Mouse (Mus musculus): ENCODE measurements around the gene Ttc34. TPM values are rescaled to one million over a fixed set of nuclear protein-coding genes. Genes with fewer than 3 reads are reported as not detected.

Gene Ttc34
- polyA plus RNA-seq, 1 experiment from 2014 or later: 0.10 TPM

DNA sequence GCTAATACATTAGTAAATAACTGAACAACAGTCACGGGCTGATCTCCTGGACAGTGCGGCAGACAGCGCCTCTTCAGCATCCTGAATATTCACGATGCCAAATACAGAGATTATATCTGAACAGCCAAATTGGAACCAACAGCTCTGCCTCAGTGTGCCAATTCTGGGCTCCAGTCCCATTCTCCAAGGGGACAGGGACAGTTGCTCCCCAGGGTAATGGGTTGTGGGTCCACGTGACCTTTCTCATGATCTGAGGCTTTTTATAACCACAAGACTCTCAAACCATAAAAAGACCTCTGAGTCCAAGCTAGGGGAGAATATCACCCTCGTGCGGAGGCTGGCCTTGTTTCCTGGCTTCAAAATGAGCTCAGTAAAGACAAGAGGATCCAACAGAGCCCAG, 10.1 kb upstream of the Ttc34 start:
- Histone ChIP-seq H3K4me3 (ENCODE audit: low read depth, low read length) (no peak overlapping the region), H3K36me3 (ENCODE audit: control insufficient read depth, insufficient read depth, low read length) (no peaks in the 10 kb centered on the region), H3K9me3 (ENCODE audit: control insufficient read depth, low read length) (no peaks in the 10 kb centered on the region), H3K9ac (ENCODE audit: low read depth, low read length) (no peak overlapping the region), H3K27me3 (replicated peaks; ENCODE audit: control insufficient read depth, insufficient read depth, low read length) (no peaks in the 10 kb centered on the region), H3K4me1 (replicated peaks; ENCODE audit: control insufficient read depth, insufficient read depth, low read length) (no peaks in the 10 kb centered on the region), H3K27ac (ENCODE audit: low read depth, low read length) (no peak overlapping the region), H3K4me2 (no peak overlapping the region)
- no peak for DNase-seq (ENCODE audit: low spot score)
- ATAC-seq (replicated peaks; ENCODE audit: low FRiP score): no peak
- WGBS: 75% methylated on average over 7 of the region's 7 CpGs

- Histone ChIP-seq H3K9ac (ENCODE audit: low read depth, low read length) (no peak overlapping the region), H3K36me3 (ENCODE audit: control insufficient read depth, insufficient read depth, low read length) (no peaks in the 10 kb centered on the region), H3K27ac (ENCODE audit: low read depth, low read length) (no peak overlapping the region), H3K9me3 (ENCODE audit: control insufficient read depth, low read length) (no peaks in the 10 kb centered on the region), H3K4me3 (ENCODE audit: low read depth, low read length) (no peak overlapping the region), H3K4me1 (replicated peaks; ENCODE audit: control insufficient read depth, insufficient read depth, low read length) (no peaks in the 10 kb centered on the region), H3K27me3 (replicated peaks; ENCODE audit: control insufficient read depth, insufficient read depth, low read length) (no peaks in the 10 kb centered on the region), H3K4me2 (no peak overlapping the region)
- DNase-seq (ENCODE audit: low spot score): no peak
- WGBS: 58% methylated on average over 10 of the region's 10 CpGs
- ATAC-seq (replicated peaks; ENCODE audit: low FRiP score): no peak
These were observed 9.2 kb upstream of the Ttc34 start for GRCm38 (mm10) chr4:154827861-154828610.

GRCm38 (mm10) chr4:154831915-154832573, 5.2 kb upstream of the Ttc34 start:
- no peaks in the 10 kb centered on the region for H3K36me3 ChIP-seq (ENCODE audit: control insufficient read depth, insufficient read depth, low read length)

GRCm38 (mm10) chr4:154836183-154836915, 910 bp upstream of the Ttc34 start:
- no peak overlapping the region for H3K9ac ChIP-seq (ENCODE audit: low read depth, low read length)
- H3K4me3 ChIP-seq (ENCODE audit: low read depth, low read length): no peak overlapping the region
- no peaks in the 10 kb centered on the region for H3K4me1 ChIP-seq (replicated peaks; ENCODE audit: control insufficient read depth, insufficient read depth, low read length)
- H3K36me3 ChIP-seq (ENCODE audit: control insufficient read depth, insufficient read depth, low read length): no peaks in the 10 kb centered on the region
- 71% methylated on average over 7 of the region's 7 CpGs for WGBS
- H3K9me3 ChIP-seq (ENCODE audit: control insufficient read depth, low read length): no peaks in the 10 kb centered on the region
- H3K4me2 ChIP-seq: no peak overlapping the region
- H3K27me3 ChIP-seq (replicated peaks; ENCODE audit: control insufficient read depth, insufficient read depth, low read length): no peaks in the 10 kb centered on the region
- H3K27ac ChIP-seq (ENCODE audit: low read depth, low read length): no peak overlapping the region
- ATAC-seq (replicated peaks; ENCODE audit: low FRiP score): no peak
- DNase-seq (ENCODE audit: low spot score): no peak

More at GRCm38 (mm10) chr4:154831915-154832573, 5.2 kb upstream of the Ttc34 start:
- no peaks in the 10 kb centered on the region for H3K4me1 ChIP-seq (replicated peaks; ENCODE audit: control insufficient read depth, insufficient read depth, low read length)
- ATAC-seq (replicated peaks; ENCODE audit: low FRiP score) (no peak), DNase-seq (ENCODE audit: low spot score) (no peak)
- H3K9ac ChIP-seq (ENCODE audit: low read depth, low read length): no peak overlapping the region
- WGBS: 50% methylated on average over 9 of the region's 9 CpGs
- H3K9me3 ChIP-seq (ENCODE audit: control insufficient read depth, low read length): no peaks in the 10 kb centered on the region
- H3K4me2 ChIP-seq: no peak overlapping the region
- H3K27ac ChIP-seq (ENCODE audit: low read depth, low read length): no peak overlapping the region
- H3K27me3 ChIP-seq (replicated peaks; ENCODE audit: control insufficient read depth, insufficient read depth, low read length): no peaks in the 10 kb centered on the region
- H3K4me3 ChIP-seq (ENCODE audit: low read depth, low read length): no peak overlapping the region

- Histone ChIP-seq H3K27ac (ENCODE audit: low read depth, low read length) (no peak overlapping the region), H3K4me2 (no peak overlapping the region), H3K4me3 (ENCODE audit: low read depth, low read length) (no peak overlapping the region), H3K9ac (ENCODE audit: low read depth, low read length) (no peak overlapping the region), H3K36me3 (ENCODE audit: control insufficient read depth, insufficient read depth, low read length) (no peaks in the 10 kb centered on the region), H3K27me3 (replicated peaks; ENCODE audit: control insufficient read depth, insufficient read depth, low read length) (no peaks in the 10 kb centered on the region), H3K9me3 (ENCODE audit: control insufficient read depth, low read length) (no peaks in the 10 kb centered on the region), H3K4me1 (replicated peaks; ENCODE audit: control insufficient read depth, insufficient read depth, low read length) (no peaks in the 10 kb centered on the region)
- DNase-seq (ENCODE audit: low spot score) (no peak), ATAC-seq (replicated peaks; ENCODE audit: low FRiP score) (no peak)
- 80% methylated on average over 13 of the region's 13 CpGs for WGBS
These were observed 1.5 kb downstream of the Ttc34 start for GRCm38 (mm10) chr4:154838741-154839140.

- H3K9ac ChIP-seq (ENCODE audit: low read depth, low read length): no peak overlapping the region
- no peak for DNase-seq (ENCODE audit: low spot score)
- WGBS: 61% methylated on average over 11 of the region's 11 CpGs
- no peaks in the 10 kb centered on the region for H3K4me1 ChIP-seq (replicated peaks; ENCODE audit: control insufficient read depth, insufficient read depth, low read length)
- no peak for ATAC-seq (replicated peaks; ENCODE audit: low FRiP score)
- H3K9me3 ChIP-seq (ENCODE audit: control insufficient read depth, low read length): no peaks in the 10 kb centered on the region
- no peaks in the 10 kb centered on the region for H3K27me3 ChIP-seq (replicated peaks; ENCODE audit: control insufficient read depth, insufficient read depth, low read length)
- no peaks in the 10 kb centered on the region for H3K36me3 ChIP-seq (ENCODE audit: control insufficient read depth, insufficient read depth, low read length)
- no peak overlapping the region for H3K4me3 ChIP-seq (ENCODE audit: low read depth, low read length)
- H3K27ac ChIP-seq (ENCODE audit: low read depth, low read length): no peak overlapping the region
- no peak overlapping the region for H3K4me2 ChIP-seq
These were observed 2.1 kb downstream of the Ttc34 start for GRCm38 (mm10) chr4:154839406-154839805.

DNA sequence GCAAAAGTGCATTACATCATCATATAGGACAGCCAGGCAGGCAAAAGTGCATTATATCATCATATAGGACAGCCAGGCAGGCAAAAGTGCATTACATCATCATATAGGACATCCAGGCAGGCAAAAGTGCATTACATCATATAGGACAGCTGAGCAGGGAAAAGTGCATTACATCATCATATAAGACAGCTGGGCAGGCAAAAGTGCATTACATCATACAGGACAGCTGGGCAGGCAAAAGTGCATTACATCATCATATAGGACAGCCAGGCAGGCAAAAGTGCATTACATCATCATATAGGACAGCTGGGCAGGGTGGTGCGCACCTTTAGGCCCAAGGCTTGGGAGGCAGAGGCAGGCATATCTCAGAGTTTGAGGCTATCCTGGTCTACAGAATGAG, 15.4 kb downstream of the Ttc34 start:
- no peak for DNase-seq (ENCODE audit: low spot score)
- Histone ChIP-seq H3K9ac (ENCODE audit: low read depth, low read length) (no peak overlapping the region), H3K27ac (ENCODE audit: low read depth, low read length) (no peak overlapping the region), H3K4me2 (no peak overlapping the region), H3K4me1 (replicated peaks; ENCODE audit: control insufficient read depth, insufficient read depth, low read length) (no peaks in the 10 kb centered on the region), H3K4me3 (ENCODE audit: low read depth, low read length) (no peak overlapping the region), H3K36me3 (ENCODE audit: control insufficient read depth, insufficient read depth, low read length) (no peaks in the 10 kb centered on the region), H3K27me3 (replicated peaks; ENCODE audit: control insufficient read depth, insufficient read depth, low read length) (peaks cover 40% of the 10 kb centered on the region), H3K9me3 (ENCODE audit: control insufficient read depth, low read length) (no peaks in the 10 kb centered on the region; the same call in 1 of the 2 replicates)
- 89% methylated on average over 1 of the region's 1 CpGs for WGBS
- no peak for ATAC-seq (replicated peaks; ENCODE audit: low FRiP score)

DNA sequence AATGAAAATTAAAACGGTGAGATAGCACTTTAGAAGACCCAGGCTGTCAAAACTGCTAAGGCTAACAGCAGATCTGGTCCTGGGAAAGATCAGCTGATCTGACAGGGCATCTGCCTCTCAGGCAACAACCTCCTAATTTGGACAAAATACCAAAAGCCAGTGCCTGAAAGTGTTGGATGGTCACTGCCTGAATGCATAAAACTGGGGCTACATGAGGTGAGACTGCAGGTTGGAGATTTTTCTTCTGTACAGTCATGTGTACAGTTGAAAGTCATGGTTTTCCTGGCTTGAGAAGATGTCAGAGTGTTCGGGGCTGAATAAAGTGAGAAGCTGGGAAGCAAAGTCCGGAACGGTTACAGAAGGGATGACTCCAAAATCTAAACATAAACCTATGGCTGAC, 16.6 kb downstream of the Ttc34 start:
- WGBS: 74% methylated on average over 4 of the region's 4 CpGs
- H3K4me2 ChIP-seq: no peak overlapping the region

More for the DNA sequence above, 16.6 kb downstream of the Ttc34 start:
- ATAC-seq (replicated peaks; ENCODE audit: low FRiP score) (no peak), DNase-seq (ENCODE audit: low spot score) (no peak)
- no peak overlapping the region for H3K27ac ChIP-seq (ENCODE audit: low read depth, low read length)
- no peak overlapping the region for H3K4me3 ChIP-seq (ENCODE audit: low read depth, low read length)
- no peaks in the 10 kb centered on the region for H3K4me1 ChIP-seq (replicated peaks; ENCODE audit: control insufficient read depth, insufficient read depth, low read length)
- peaks cover 43% of the 10 kb centered on the region for H3K27me3 ChIP-seq (replicated peaks; ENCODE audit: control insufficient read depth, insufficient read depth, low read length)
- H3K9ac ChIP-seq (ENCODE audit: low read depth, low read length): no peak overlapping the region
- no peaks in the 10 kb centered on the region; the same call in 1 of the 2 replicates for H3K9me3 ChIP-seq (ENCODE audit: control insufficient read depth, low read length)
- no peaks in the 10 kb centered on the region for H3K36me3 ChIP-seq (ENCODE audit: control insufficient read depth, insufficient read depth, low read length)

Data from liver, embryonic 11.5 days (tissue).